Mouse (Mus musculus) intestine, postnatal 0 days (tissue): ENCODE measurements around the gene Ppm1b. TPM values are rescaled to one million over a fixed set of nuclear protein-coding genes. Genes with fewer than 3 reads are reported as not detected.

ENCODE experiments used
- ATAC-seq: fragments of 200-750 bp; cut with Nextera tagmentation; 2 replicates; pipeline ENCODE4 v1.8.0; 2017; ENCODE audit warnings: mild to moderate bottlenecking, moderate TSS enrichment, moderate library complexity
- H3K27ac ChIP-seq: fragments of 300-500 bp; sonication (generic); 2 replicates; pipeline ENCODE4 v1.5.1; 2014; ENCODE audit warnings: mild to moderate bottlenecking, low read depth, low read length, moderate library complexity
- H3K27me3 ChIP-seq: fragments of 300-500 bp; sonication (generic); replicated peaks from 2 replicates; pipeline ENCODE4 v1.6.1; 2014; ENCODE audit warnings: low read length, mixed read lengths; ENCODE audit not compliant: control insufficient read depth, insufficient read depth
- H3K36me3 ChIP-seq: fragments of 300-500 bp; sonication (generic); 2 replicates; pipeline ENCODE4 v1.6.1; 2014; ENCODE audit warnings: mild to moderate bottlenecking, moderate library complexity; ENCODE audit not compliant: control insufficient read depth, insufficient read depth
- H3K4me1 ChIP-seq: fragments of 300-500 bp; sonication (generic); replicated peaks from 2 replicates; pipeline ENCODE4 v1.6.1; 2014; ENCODE audit warnings: antibody characterized with exemption, low read length, mixed read lengths; ENCODE audit not compliant: control insufficient read depth, insufficient read depth
- H3K4me2 ChIP-seq: fragments of 300-500 bp; sonication (generic); replicated peaks from 2 replicates; pipeline ENCODE4 v1.6.1; 2014; ENCODE audit warnings: low read depth, mild to moderate bottlenecking, moderate library complexity
- H3K4me3 ChIP-seq: fragments of 300-500 bp; sonication (generic); 2 replicates; pipeline ENCODE4 v1.5.1; 2014; ENCODE audit warnings: low read depth, low read length
- H3K9ac ChIP-seq: fragments of 300-500 bp; sonication (generic); 2 replicates; pipeline ENCODE4 v1.6.1; 2014; ENCODE audit warnings: mild to moderate bottlenecking, low read depth, low read length
- H3K9me3 ChIP-seq: fragments of 300-500 bp; sonication (generic); 2 replicates; pipeline ENCODE4 v1.6.1; 2016; ENCODE audit warnings: mixed run types; ENCODE audit not compliant: control insufficient read depth
- CTCF ChIP-seq: sonication (generic); IDR thresholded peaks from 2 replicates; pipeline ENCODE4 v1.5.1; 2016; ENCODE audit warnings: low read depth, mild to moderate bottlenecking, control low read depth, antibody characterized with exemption, moderate library complexity
- WGBS: fragments of 180-500 bp; shearing (Covaris S2); extraction: QIAGEN DNeasy Blood & Tissue Kit; methylation state at CpG from one replicate; pipeline ENCODE4 v1.1.7; 2014; 5-methylcytosine and 5-hydroxymethylcytosine counted together
- polyA plus RNA-seq: library from polyadenylated mRNA; unstranded; fragments of >200 nt; fragmentation: Nextera tagmentation; extraction: Ambion mirVana; gene quantifications from 2 replicates; pipeline ENCODE4 v1.2.1, GENCODE M21; 2015

Ppm1b gene
- polyA plus RNA-seq, 1 experiment from 2014 or later: 59.2 TPM

DNA sequence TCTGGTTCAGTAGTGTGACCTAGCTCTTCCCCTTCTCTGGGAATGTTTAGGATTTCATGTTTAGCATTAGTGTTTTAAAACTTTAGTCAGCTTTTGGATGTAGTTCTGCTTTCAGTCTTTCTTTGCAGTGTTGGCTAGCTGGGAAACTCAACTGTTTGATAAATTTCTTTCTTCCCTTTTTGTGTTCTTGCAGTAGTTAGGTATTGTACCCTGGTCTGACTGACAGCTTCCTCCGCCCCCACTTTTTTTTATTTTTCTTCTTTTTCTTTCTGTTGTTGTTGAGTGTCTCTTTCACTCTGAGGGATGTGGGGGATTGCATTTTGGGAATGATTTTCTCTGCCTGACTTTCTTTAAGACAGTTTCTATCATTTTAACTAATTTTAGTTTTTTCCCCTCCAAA, 25.2 kb downstream of the Ppm1b start:
- Histone ChIP-seq H3K36me3 (no peaks in the 10 kb centered on the region), H3K9ac (no peak overlapping the region), H3K4me2 (no peak overlapping the region), H3K27me3 (no peaks in the 10 kb centered on the region), H3K4me1 (no peaks in the 10 kb centered on the region), H3K9me3 (no peaks in the 10 kb centered on the region), H3K27ac (no peak overlapping the region), H3K4me3 (no peak overlapping the region)
- no peak for ATAC-seq
- 89% methylated on average over 1 of the region's 1 CpGs for WGBS
- TF ChIP-seq CTCF: no peak

DNA sequence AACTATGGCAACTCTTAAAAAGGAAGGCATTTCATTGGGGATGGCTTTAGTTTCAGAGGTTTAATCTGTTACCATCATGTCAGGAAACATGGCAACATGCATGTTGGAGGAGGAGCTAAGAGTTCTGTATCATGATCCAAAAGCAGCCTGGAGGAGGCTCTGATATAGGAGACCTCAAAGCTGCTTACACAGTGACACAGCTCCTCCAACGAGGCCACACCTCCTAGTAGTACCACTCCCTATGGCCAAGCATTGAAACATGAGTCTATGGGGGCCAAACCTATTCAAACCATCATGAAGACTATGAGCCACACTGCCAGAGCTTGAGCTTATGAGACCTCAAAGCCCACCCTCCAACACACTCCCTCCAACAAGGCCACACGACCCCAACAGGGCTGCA, 26.2 kb downstream of the Ppm1b start:
- Histone ChIP-seq H3K4me3 (no peak overlapping the region), H3K36me3 (no peaks in the 10 kb centered on the region), H3K4me1 (peaks cover 4% of the 10 kb centered on the region; the same call in 1 of the 2 replicates), H3K9me3 (no peaks in the 10 kb centered on the region), H3K9ac (no peak overlapping the region), H3K27me3 (no peaks in the 10 kb centered on the region), H3K4me2 (no peak overlapping the region), H3K27ac (no peak overlapping the region)
- 71% methylated on average over 2 of the region's 2 CpGs for WGBS
- TF ChIP-seq CTCF: no peak
- ATAC-seq: no peak

DNA sequence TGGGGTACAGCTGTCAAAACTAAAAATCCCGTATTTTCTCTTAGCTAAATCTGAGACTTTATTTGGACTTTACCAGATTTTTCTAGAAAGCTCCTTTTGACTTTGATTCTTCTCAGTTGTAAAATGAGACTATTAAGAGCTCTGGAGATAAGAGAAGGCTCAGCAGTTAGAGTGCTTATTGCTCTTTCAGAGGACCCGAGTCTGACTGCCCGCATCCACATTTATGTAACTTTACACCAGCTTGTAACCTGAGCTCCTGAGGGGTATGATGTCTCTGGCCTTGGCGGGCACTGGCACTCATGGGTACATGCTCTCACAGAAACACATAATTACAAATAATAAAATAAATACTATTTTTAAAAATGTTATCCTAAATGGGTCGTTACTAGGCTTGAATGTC, 29.8 kb downstream of the Ppm1b start:
- H3K9me3 ChIP-seq: no peaks in the 10 kb centered on the region
- peaks cover 9% of the 10 kb centered on the region; the same call in 1 of the 2 replicates for H3K4me1 ChIP-seq
- H3K4me2 ChIP-seq: peak overlapping the region; percentile 3; the same call in 1 of the 2 replicates
- H3K36me3 ChIP-seq: no peaks in the 10 kb centered on the region
- TF ChIP-seq CTCF: no peak
- H3K4me3 ChIP-seq: no peak overlapping the region
- no peaks in the 10 kb centered on the region for H3K27me3 ChIP-seq
- no peak overlapping the region for H3K9ac ChIP-seq
- no peak for ATAC-seq
- 30% methylated on average over 5 of the region's 5 CpGs for WGBS
- H3K27ac ChIP-seq: no peak overlapping the region

DNA sequence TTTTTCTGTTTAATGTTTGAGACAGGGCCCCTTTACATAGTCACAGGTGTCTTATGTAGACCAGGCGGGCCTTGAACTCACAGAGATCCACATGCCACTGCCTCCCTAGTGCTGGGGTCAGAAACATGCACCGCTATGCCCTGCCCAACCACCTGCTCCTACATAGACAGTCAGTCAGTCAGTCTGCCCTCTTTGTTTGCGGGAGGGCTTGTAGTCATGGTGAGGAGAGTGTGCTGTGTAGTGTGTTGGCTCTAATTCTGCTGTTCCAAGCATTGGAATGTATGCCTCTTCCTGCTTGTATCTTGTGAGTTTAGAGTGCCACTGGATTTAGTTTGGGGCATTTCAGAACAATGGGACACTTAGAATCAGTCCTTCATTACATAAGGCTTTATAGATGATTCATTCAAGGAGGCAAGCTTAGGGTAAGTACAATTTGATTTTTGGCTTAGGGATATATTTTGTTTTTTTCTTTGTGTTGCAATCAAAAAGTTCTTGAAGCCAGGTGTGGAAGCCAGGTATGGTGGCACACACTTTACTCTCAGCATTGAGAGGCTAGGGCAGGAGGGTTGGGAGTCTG, 31.4 kb downstream of the Ppm1b start:
- Histone ChIP-seq H3K4me1 (peaks cover 9% of the 10 kb centered on the region; the same call in 1 of the 2 replicates), H3K9ac (no peak overlapping the region), H3K36me3 (no peaks in the 10 kb centered on the region), H3K27me3 (no peaks in the 10 kb centered on the region), H3K27ac (no peak overlapping the region), H3K4me3 (no peak overlapping the region), H3K9me3 (no peaks in the 10 kb centered on the region), H3K4me2 (no peak overlapping the region)
- 74% methylated on average over 3 of the region's 3 CpGs for WGBS
- TF ChIP-seq CTCF: no peak
- ATAC-seq: no peak; the same call in 1 of the 2 replicates

GRCm38 (mm10) chr17:84988514-84988913, 32.0 kb downstream of the Ppm1b start:
- Histone ChIP-seq H3K4me2 (no peak overlapping the region), H3K4me3 (no peak overlapping the region), H3K36me3 (0 out of 2 replicates have a peak, but pooled peaks cover under 1% of the 10 kb centered on the region), H3K9me3 (no peaks in the 10 kb centered on the region), H3K9ac (no peak overlapping the region), H3K27ac (no peak overlapping the region), H3K4me1 (peaks cover 9% of the 10 kb centered on the region; the same call in 1 of the 2 replicates), H3K27me3 (no peaks in the 10 kb centered on the region)
- no peak for ATAC-seq
- no peak for TF ChIP-seq CTCF

GRCm38 (mm10) chr17:84995844-84996243, 39.3 kb downstream of the Ppm1b start:
- 58% methylated on average over 6 of the region's 6 CpGs for WGBS
- no peak for ATAC-seq
- TF ChIP-seq CTCF: no peak

More at GRCm38 (mm10) chr17:84995844-84996243, 39.3 kb downstream of the Ppm1b start:
- Histone ChIP-seq H3K27ac (no peak overlapping the region), H3K4me1 (no peaks in the 10 kb centered on the region), H3K4me2 (no peak overlapping the region), H3K4me3 (no peak overlapping the region), H3K36me3 (peaks cover 14% of the 10 kb centered on the region; the same call in 1 of the 2 replicates), H3K9me3 (no peaks in the 10 kb centered on the region), H3K9ac (no peak overlapping the region), H3K27me3 (no peaks in the 10 kb centered on the region)
